Mouse (Mus musculus): ENCODE data around the gene Edem3. TPM values are rescaled to one million over a fixed set of nuclear protein-coding genes. Genes with fewer than 3 reads are reported as not detected.

The Edem3 gene
- polyA plus RNA-seq, 1 experiment = 7.2 TPM

- 82% methylated on average over 6 of the region's 6 CpGs for WGBS
- no peaks in the 10 kb centered on the region for H3K27me3 ChIP-seq (ENCODE audit: control insufficient read depth, insufficient read depth, low read length)
These were observed 3.1 kb downstream of the Edem3 start for GRCm38 (mm10) chr1:151758301-151758700.

GRCm38 (mm10) chr1:151758991-151759390 is 3.8 kb downstream of the Edem3 start:
- Histone ChIP-seq H3K4me3 (ENCODE audit: low read depth, low read length) (no peak overlapping the region), H3K27me3 (ENCODE audit: control insufficient read depth, insufficient read depth, low read length) (no peaks in the 10 kb centered on the region), H3K4me1 (ENCODE audit: control insufficient read depth, insufficient read depth, insufficient read length, low read length) (no peaks in the 10 kb centered on the region), H3K27ac (ENCODE audit: insufficient read depth, low read depth, low read length) (no peak overlapping the region), H3K36me3 (ENCODE audit: control insufficient read depth, insufficient read depth, low read length) (peaks cover 19% of the 10 kb centered on the region)
- TF ChIP-seq POLR2A (IDR thresholded peaks at IDR 0.05; ENCODE audit: low read depth, low read length) (no peak), CTCF (IDR thresholded peaks at IDR 0.05; ENCODE audit: extremely low read depth, insufficient read length, insufficient replicate concordance, low read depth, low read length) (no peak)
- 57% methylated on average over 2 of the region's 2 CpGs for WGBS

More at GRCm38 (mm10) chr1:151758301-151758700, 3.1 kb downstream of the Edem3 start:
- H3K27ac ChIP-seq (ENCODE audit: insufficient read depth, low read depth, low read length) = no peak overlapping the region
- TF ChIP-seq POLR2A (IDR thresholded peaks at IDR 0.05; ENCODE audit: low read depth, low read length) (no peak), CTCF (IDR thresholded peaks at IDR 0.05; ENCODE audit: extremely low read depth, insufficient read length, insufficient replicate concordance, low read depth, low read length) (no peak)
- H3K4me3 ChIP-seq (ENCODE audit: low read depth, low read length) = no peak overlapping the region
- peaks cover 5% of the 10 kb centered on the region for H3K4me1 ChIP-seq (ENCODE audit: control insufficient read depth, insufficient read depth, insufficient read length, low read length)
- peaks cover 16% of the 10 kb centered on the region for H3K36me3 ChIP-seq (ENCODE audit: control insufficient read depth, insufficient read depth, low read length)

- Histone ChIP-seq H3K4me1 (ENCODE audit: control insufficient read depth, insufficient read depth, insufficient read length, low read length) (no peaks in the 10 kb centered on the region), H3K4me3 (ENCODE audit: low read depth, low read length) (no peak overlapping the region), H3K36me3 (ENCODE audit: control insufficient read depth, insufficient read depth, low read length) (peaks cover 21% of the 10 kb centered on the region), H3K27ac (ENCODE audit: insufficient read depth, low read depth, low read length) (no peak overlapping the region), H3K27me3 (ENCODE audit: control insufficient read depth, insufficient read depth, low read length) (no peaks in the 10 kb centered on the region)
- WGBS = 74% methylated on average over 3 of the region's 3 CpGs
- no peak for TF ChIP-seq CTCF (IDR thresholded peaks at IDR 0.05; ENCODE audit: extremely low read depth, insufficient read length, insufficient replicate concordance, low read depth, low read length)
- no peak for TF ChIP-seq POLR2A (IDR thresholded peaks at IDR 0.05; ENCODE audit: low read depth, low read length)
These were observed 9.1 kb downstream of the Edem3 start for GRCm38 (mm10) chr1:151764236-151764635.

- Histone ChIP-seq H3K27me3 (ENCODE audit: control insufficient read depth, insufficient read depth, low read length) (no peaks in the 10 kb centered on the region), H3K36me3 (ENCODE audit: control insufficient read depth, insufficient read depth, low read length) (peaks cover 19% of the 10 kb centered on the region), H3K4me1 (ENCODE audit: control insufficient read depth, insufficient read depth, insufficient read length, low read length) (no peaks in the 10 kb centered on the region), H3K4me3 (ENCODE audit: low read depth, low read length) (no peak overlapping the region), H3K27ac (ENCODE audit: insufficient read depth, low read depth, low read length) (no peak overlapping the region)
- TF ChIP-seq CTCF (IDR thresholded peaks at IDR 0.05; ENCODE audit: extremely low read depth, insufficient read length, insufficient replicate concordance, low read depth, low read length) (no peak), POLR2A (IDR thresholded peaks at IDR 0.05; ENCODE audit: low read depth, low read length) (no peak)
- 70% methylated on average over 2 of the region's 2 CpGs for WGBS
These were observed 11.0 kb downstream of the Edem3 start for GRCm38 (mm10) chr1:151766166-151766565.

GRCm38 (mm10) chr1:151766976-151767654 is 11.9 kb downstream of the Edem3 start:
- TF ChIP-seq CTCF (IDR thresholded peaks at IDR 0.05; ENCODE audit: extremely low read depth, insufficient read length, insufficient replicate concordance, low read depth, low read length) = no peak
- no peak for TF ChIP-seq POLR2A (IDR thresholded peaks at IDR 0.05; ENCODE audit: low read depth, low read length)
- H3K4me3 ChIP-seq (ENCODE audit: low read depth, low read length) = no peak overlapping the region
- no peaks in the 10 kb centered on the region for H3K4me1 ChIP-seq (ENCODE audit: control insufficient read depth, insufficient read depth, insufficient read length, low read length)
- peaks cover 15% of the 10 kb centered on the region for H3K36me3 ChIP-seq (ENCODE audit: control insufficient read depth, insufficient read depth, low read length)
- H3K27ac ChIP-seq (ENCODE audit: insufficient read depth, low read depth, low read length) = no peak overlapping the region
- WGBS = 86% methylated on average over 3 of the region's 3 CpGs
- no peaks in the 10 kb centered on the region for H3K27me3 ChIP-seq (ENCODE audit: control insufficient read depth, insufficient read depth, low read length)

- Histone ChIP-seq H3K27me3 (ENCODE audit: control insufficient read depth, insufficient read depth, low read length) (no peaks in the 10 kb centered on the region), H3K4me1 (ENCODE audit: control insufficient read depth, insufficient read depth, insufficient read length, low read length) (no peaks in the 10 kb centered on the region), H3K36me3 (ENCODE audit: control insufficient read depth, insufficient read depth, low read length) (peaks cover 15% of the 10 kb centered on the region), H3K4me3 (ENCODE audit: low read depth, low read length) (no peak overlapping the region), H3K27ac (ENCODE audit: insufficient read depth, low read depth, low read length) (no peak overlapping the region)
- TF ChIP-seq CTCF (IDR thresholded peaks at IDR 0.05; ENCODE audit: extremely low read depth, insufficient read length, insufficient replicate concordance, low read depth, low read length) (no peak), POLR2A (IDR thresholded peaks at IDR 0.05; ENCODE audit: low read depth, low read length) (no peak)
- 93% methylated on average over 3 of the region's 3 CpGs for WGBS
These were observed 14.2 kb downstream of the Edem3 start for GRCm38 (mm10) chr1:151769200-151769913.

- Histone ChIP-seq H3K27me3 (ENCODE audit: control insufficient read depth, insufficient read depth, low read length) (no peaks in the 10 kb centered on the region), H3K4me1 (ENCODE audit: control insufficient read depth, insufficient read depth, insufficient read length, low read length) (no peaks in the 10 kb centered on the region; the same call in 1 of the 2 replicates), H3K27ac (ENCODE audit: insufficient read depth, low read depth, low read length) (no peak overlapping the region), H3K36me3 (ENCODE audit: control insufficient read depth, insufficient read depth, low read length) (peaks cover 39% of the 10 kb centered on the region), H3K4me3 (ENCODE audit: low read depth, low read length) (no peak overlapping the region)
- 94% methylated on average over 2 of the region's 2 CpGs for WGBS
- TF ChIP-seq CTCF (IDR thresholded peaks at IDR 0.05; ENCODE audit: extremely low read depth, insufficient read length, insufficient replicate concordance, low read depth, low read length) (no peak), POLR2A (IDR thresholded peaks at IDR 0.05; ENCODE audit: low read depth, low read length) (no peak)
These were observed 22.4 kb downstream of the Edem3 start for GRCm38 (mm10) chr1:151777616-151778015.

Measured in small intestine, adult 2 months (tissue).